Mouse (Mus musculus) layer of hippocampus, postnatal 10 days (tissue): ENCODE results near the gene Upf1. TPM values are rescaled to one million over a fixed set of nuclear protein-coding genes. Genes with fewer than 3 reads are reported as not detected.

Experiments
- total RNA-seq, 2 experiments: library from RNA; stranded (reverse); gene quantifications; 2 replicates each; pipeline ENCODE4 v1.2.3; 2021

Upf1 gene
- total RNA-seq, 2 experiments from 2014 or later = 50.8 to 51.0 TPM

Other genes starting within 250 kb of the Upf1 start
- 100 to 1,000 TPM; 575 to 578 TPM for gene Ncan, start 232.4 kb downstream of the Upf1 start, total RNA-seq
- 10 to 100 TPM; 36.1 to 41.7 TPM for gene Nr2c2ap, start 221.9 kb downstream of the Upf1 start, total RNA-seq
- gene Rfxank, start 214.1 kb downstream of the Upf1 start, total RNA-seq = 10 to 100 TPM; 10.5 to 12.0 TPM
- 10 to 100 TPM; 39.9 to 46.5 TPM for gene Borcs8, start 213.8 kb downstream of the Upf1 start, total RNA-seq
- gene Mef2b, start 213.6 kb downstream of the Upf1 start, total RNA-seq = under 1 TPM; 0.57 to 0.67 TPM
- 10 to 100 TPM; 52.3 to 54.7 TPM for gene Tmem161a, start 180.9 kb downstream of the Upf1 start, total RNA-seq
- gene Slc25a42, start 141.0 kb downstream of the Upf1 start, total RNA-seq = 10 to 100 TPM; 27.9 to 28.8 TPM
- 100 to 1,000 TPM; 128 to 138 TPM for gene Sugp2, start 119.1 kb downstream of the Upf1 start, total RNA-seq
- gene Armc6, start 118.8 kb downstream of the Upf1 start, total RNA-seq = 10 to 100 TPM; 88.5 to 90.7 TPM
- 10 to 100 TPM; 45.7 to 47.0 TPM for gene Homer3, start 70.5 kb downstream of the Upf1 start, total RNA-seq
- gene Ddx49, start 50.8 kb downstream of the Upf1 start, total RNA-seq = 10 to 100 TPM; 49.0 to 53.0 TPM
- gene Cope, start 50.8 kb downstream of the Upf1 start, total RNA-seq = 100 to 1,000 TPM; 122 to 145 TPM
- gene Cers1, start 37.5 kb downstream of the Upf1 start, total RNA-seq = 10 to 100 TPM; 94.6 to 99.0 TPM
- gene Gdf1, start 23.5 kb downstream of the Upf1 start, total RNA-seq = 10 to 100 TPM; 13.2 to 23.5 TPM
- gene Comp, start 20.3 kb upstream of the Upf1 start, total RNA-seq = under 1 TPM in 1 of 2 experiments, not detected in 1; 0.31 TPM
- gene Crtc1, start 86.3 kb upstream of the Upf1 start, total RNA-seq = 100 to 1,000 TPM; 103 to 114 TPM
- 10 to 100 TPM; 35.6 to 38.4 TPM for gene Klhl26, start 123.7 kb upstream of the Upf1 start, total RNA-seq
- gene Tmem59l, start 134.1 kb upstream of the Upf1 start, total RNA-seq = 100 to 1,000 TPM; 174 to 175 TPM
- gene Crlf1, start 139.9 kb upstream of the Upf1 start, total RNA-seq = 10 to 100 TPM; 21.3 to 22.0 TPM
- 100 to 1,000 TPM in 1 of 2 experiments, 10 to 100 TPM in 1; 97.8 to 106 TPM for gene Rex1bd, start 153.5 kb upstream of the Upf1 start, total RNA-seq
- 1,000 to 10,000 TPM in 1 of 2 experiments, 100 to 1,000 TPM in 1; 916 to 1,148 TPM for gene Uba52, start 157.5 kb upstream of the Upf1 start, total RNA-seq
- gene Fkbp8, start 174.4 kb upstream of the Upf1 start, total RNA-seq = 100 to 1,000 TPM; 337 to 361 TPM
- gene Kxd1, start 174.7 kb upstream of the Upf1 start, total RNA-seq = 10 to 100 TPM; 33.1 to 35.3 TPM
- 10 to 100 TPM; 15.8 to 16.4 TPM for gene Ell, start 186.2 kb upstream of the Upf1 start, total RNA-seq
- 10 to 100 TPM; 56.5 to 57.8 TPM for gene Isyna1, start 241.1 kb upstream of the Upf1 start, total RNA-seq